Mouse (Mus musculus) intestine, embryonic 14.5 days (tissue): ENCODE results near the gene Dock4. TPM values are rescaled to one million over a fixed set of nuclear protein-coding genes. Genes with fewer than 3 reads are reported as not detected.

Source experiments
- ATAC-seq: fragments of 200-750 bp; cut with Nextera tagmentation; replicated peaks from 2 replicates; pipeline ENCODE4 v1.8.0; 2017; ENCODE audit warnings: low read depth, moderate number of reproducible peaks, moderate TSS enrichment, moderate library complexity; ENCODE audit not compliant: low FRiP score, low TSS enrichment
- DNase-seq: peaks from one replicate; pipeline ENCODE4 v3.0.0-alpha.2; 2018; ENCODE audit warnings: low spot score
- H3K27ac ChIP-seq: fragments of 300-500 bp; sonication (generic); 2 replicates; pipeline ENCODE4 v1.5.1; 2014; ENCODE audit warnings: low read depth, mild to moderate bottlenecking, control low read depth
- H3K27me3 ChIP-seq: fragments of 300-500 bp; sonication (generic); replicated peaks from 2 replicates; pipeline ENCODE4 v1.6.1; 2014; ENCODE audit warnings: low read length, control low read depth; ENCODE audit not compliant: control insufficient read depth, insufficient read depth
- H3K36me3 ChIP-seq: fragments of 300-500 bp; sonication (generic); 2 replicates; pipeline ENCODE4 v1.6.1; 2014; ENCODE audit warnings: low read length, control low read depth; ENCODE audit not compliant: control insufficient read depth, insufficient read depth
- H3K4me1 ChIP-seq: fragments of 300-500 bp; sonication (generic); replicated peaks from 2 replicates; pipeline ENCODE4 v1.6.1; 2014; ENCODE audit warnings: low read length, control low read depth, mixed read lengths; ENCODE audit not compliant: control insufficient read depth, insufficient read depth
- H3K4me2 ChIP-seq: fragments of 300-500 bp; sonication (generic); 2 replicates; pipeline ENCODE4 v1.6.1; 2014; ENCODE audit warnings: low read length
- H3K4me3 ChIP-seq: fragments of 300-500 bp; sonication (generic); 2 replicates; pipeline ENCODE4 v1.5.1; 2014; ENCODE audit warnings: low read depth, low read length, control low read depth, mixed read lengths
- H3K9ac ChIP-seq: fragments of 300-500 bp; sonication (generic); 2 replicates; pipeline ENCODE4 v1.6.1; 2014; ENCODE audit warnings: mild to moderate bottlenecking, low read length
- H3K9me3 ChIP-seq: fragments of 300-500 bp; sonication (generic); 2 replicates; pipeline ENCODE4 v1.6.1; 2016; ENCODE audit warnings: low read length, control low read depth; ENCODE audit not compliant: control insufficient read depth
- WGBS: fragments of 180-500 bp; shearing (Covaris S2); extraction: QIAGEN DNeasy Blood & Tissue Kit; methylation state at CpG from one replicate; pipeline ENCODE4 v1.1.7; 2014; 5-methylcytosine and 5-hydroxymethylcytosine counted together
- polyA plus RNA-seq: library from polyadenylated mRNA; unstranded; fragments of >200 nt; fragmentation: Nextera tagmentation; extraction: Ambion mirVana; gene quantifications from 2 replicates; pipeline ENCODE4 v1.2.1, GENCODE M21; 2014

The Dock4 gene
- polyA plus RNA-seq, 1 experiment from 2014 or later, result 10.6 TPM

DNA sequence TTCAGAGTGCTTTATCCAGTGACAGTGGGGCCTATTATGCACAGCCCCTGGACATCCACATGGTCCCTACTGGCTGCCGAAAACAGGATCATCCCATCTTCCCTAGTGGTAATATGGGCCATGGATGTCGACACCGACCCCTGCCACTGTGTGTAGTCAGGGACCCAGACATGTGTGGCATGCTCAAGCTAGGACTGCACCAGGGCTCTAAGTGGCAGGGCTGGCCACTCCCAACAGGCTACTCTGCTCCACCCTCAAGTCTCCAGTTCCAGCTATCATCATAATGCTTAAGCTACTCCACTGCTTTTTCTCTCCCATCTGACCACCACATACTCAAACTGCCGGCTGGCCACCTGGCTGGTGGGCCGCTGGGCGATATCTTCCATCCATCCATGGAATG lies 439.6 kb downstream of the Dock4 start:
- Histone ChIP-seq H3K27ac (no peak overlapping the region), H3K9ac (no peak overlapping the region), H3K4me3 (no peak overlapping the region), H3K4me1 (0 out of 2 replicates have a peak, but pooled peaks cover 4% of the 10 kb centered on the region), H3K4me2 (no peak overlapping the region), H3K27me3 (no peaks in the 10 kb centered on the region), H3K9me3 (no peaks in the 10 kb centered on the region), H3K36me3 (no peaks in the 10 kb centered on the region)
- WGBS, result 99% methylated on average over 6 of the region's 6 CpGs
- ATAC-seq (no peak), DNase-seq (no peak)

GRCm38 (mm10) chr12:40887496-40887895 lies 441.7 kb downstream of the Dock4 start:
- H3K27ac ChIP-seq, result no peak overlapping the region
- H3K9ac ChIP-seq, result no peak overlapping the region
- H3K4me3 ChIP-seq, result no peak overlapping the region
- H3K4me2 ChIP-seq, result no peak overlapping the region
- no peak for ATAC-seq
- H3K36me3 ChIP-seq, result no peaks in the 10 kb centered on the region
- 64% methylated on average over 2 of the region's 2 CpGs for WGBS
- no peaks in the 10 kb centered on the region for H3K9me3 ChIP-seq
- no peaks in the 10 kb centered on the region for H3K27me3 ChIP-seq
- H3K4me1 ChIP-seq, result 0 out of 2 replicates have a peak, but pooled peaks cover 4% of the 10 kb centered on the region
- no peak for DNase-seq

DNA sequence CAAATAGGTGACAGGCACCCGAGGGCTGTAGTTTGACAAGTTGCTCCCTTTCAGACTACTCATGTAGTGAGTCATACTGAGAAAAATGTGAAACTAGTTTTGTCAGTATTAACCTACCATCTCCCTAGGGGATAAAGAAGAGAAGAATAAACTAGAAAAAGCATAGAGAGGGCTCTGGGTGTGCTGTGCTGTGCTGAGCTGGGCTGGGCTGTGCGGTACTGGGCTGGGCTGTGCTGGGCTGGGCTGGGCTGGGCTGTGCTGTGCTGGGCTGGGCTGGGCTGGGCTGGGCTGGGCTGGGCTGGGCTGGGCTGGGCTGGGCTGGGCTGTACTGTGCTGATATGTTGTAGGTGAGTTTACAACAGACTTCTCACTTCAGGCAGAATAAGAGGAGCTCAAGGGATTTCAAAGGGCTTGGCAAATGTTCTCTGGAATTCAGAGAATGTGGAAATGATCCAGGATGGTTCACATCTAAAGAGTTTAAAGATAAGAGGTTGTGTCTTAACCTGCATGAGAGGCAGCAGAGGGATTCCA lies 442.6 kb downstream of the Dock4 start:
- H3K27me3 ChIP-seq, result no peaks in the 10 kb centered on the region
- no peak overlapping the region for H3K4me2 ChIP-seq
- no peak overlapping the region for H3K27ac ChIP-seq
- ATAC-seq, result peak; percentile 86
- WGBS, result 15% methylated on average over 2 of the region's 2 CpGs
- H3K9ac ChIP-seq, result no peak overlapping the region
- H3K9me3 ChIP-seq, result no peaks in the 10 kb centered on the region
- H3K4me1 ChIP-seq, result 0 out of 2 replicates have a peak, but pooled peaks cover 4% of the 10 kb centered on the region
- DNase-seq, result no peak
- H3K36me3 ChIP-seq, result no peaks in the 10 kb centered on the region
- no peak overlapping the region for H3K4me3 ChIP-seq

DNA sequence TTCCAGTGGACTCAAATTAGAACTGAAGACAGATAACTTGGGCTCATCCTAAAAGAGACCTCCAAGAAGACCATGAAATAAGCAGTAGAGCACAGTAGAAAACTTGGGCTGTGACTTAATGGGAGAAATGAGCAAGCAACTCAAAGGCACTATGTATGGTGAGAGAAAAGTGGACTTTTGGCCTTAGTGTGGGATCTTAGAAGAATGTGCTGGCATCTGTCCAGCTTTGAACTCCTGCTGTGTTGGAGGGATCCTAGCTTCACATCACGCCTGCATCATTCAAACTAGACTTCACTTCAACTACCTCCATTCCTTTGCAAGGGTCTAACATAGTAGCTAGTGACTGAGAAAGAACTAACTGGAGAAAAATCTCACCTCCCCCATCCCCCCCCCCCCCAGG lies 443.1 kb downstream of the Dock4 start:
- H3K4me2 ChIP-seq, result no peak overlapping the region
- H3K4me1 ChIP-seq, result 0 out of 2 replicates have a peak, but pooled peaks cover 4% of the 10 kb centered on the region
- 51% methylated on average over 1 of the region's 1 CpGs for WGBS
- H3K27me3 ChIP-seq, result no peaks in the 10 kb centered on the region
- H3K9me3 ChIP-seq, result no peaks in the 10 kb centered on the region
- no peaks in the 10 kb centered on the region for H3K36me3 ChIP-seq
- no peak overlapping the region for H3K4me3 ChIP-seq
- no peak overlapping the region for H3K9ac ChIP-seq
- ATAC-seq, result no peak
- no peak overlapping the region for H3K27ac ChIP-seq
- no peak for DNase-seq

DNA sequence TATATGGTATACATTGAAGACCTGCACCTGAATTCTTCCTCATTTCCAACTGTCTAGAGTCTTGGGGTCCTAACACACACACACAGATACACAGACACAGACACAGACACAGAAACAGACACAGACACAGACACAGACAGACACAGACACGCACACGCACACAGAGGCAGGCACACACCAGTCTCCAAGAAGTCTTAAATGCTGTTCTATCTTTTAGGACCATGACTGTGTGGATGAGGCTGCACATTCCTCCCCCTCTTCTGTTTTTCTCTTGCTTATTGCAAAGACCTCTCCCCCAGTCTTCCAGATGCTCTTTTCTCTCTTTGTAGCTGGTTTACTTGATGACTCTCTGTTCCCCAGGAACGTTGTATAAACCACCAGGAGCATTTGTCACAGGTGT lies 443.8 kb downstream of the Dock4 start:
- WGBS, result 76% methylated on average over 3 of the region's 3 CpGs
- Histone ChIP-seq H3K4me2 (no peak overlapping the region), H3K4me1 (0 out of 2 replicates have a peak, but pooled peaks cover 4% of the 10 kb centered on the region), H3K9ac (no peak overlapping the region), H3K27ac (no peak overlapping the region), H3K9me3 (no peaks in the 10 kb centered on the region), H3K36me3 (no peaks in the 10 kb centered on the region), H3K27me3 (no peaks in the 10 kb centered on the region), H3K4me3 (no peak overlapping the region)
- DNase-seq (no peak), ATAC-seq (no peak)

DNA sequence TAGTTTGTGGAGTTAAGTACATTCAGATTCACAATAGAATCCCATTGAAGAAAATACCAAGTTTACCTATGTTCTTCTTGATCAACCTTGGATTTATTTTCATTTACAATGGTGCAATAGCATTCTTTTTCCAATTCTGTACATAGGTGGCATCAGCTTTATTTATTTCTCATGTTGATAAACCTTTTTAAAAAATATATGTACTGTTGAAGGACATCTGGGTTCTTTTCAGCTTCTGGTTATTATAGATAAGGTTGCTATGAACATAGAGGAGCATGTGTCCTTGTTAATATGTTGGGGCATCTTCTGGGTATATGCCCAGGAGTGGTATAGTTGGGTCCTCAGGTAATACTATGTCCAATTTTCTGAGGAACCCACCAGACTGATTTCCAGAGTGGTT lies 445.4 kb downstream of the Dock4 start:
- H3K9ac ChIP-seq, result no peak overlapping the region
- ATAC-seq, result no peak
- H3K27ac ChIP-seq, result no peak overlapping the region
- no peak for DNase-seq
- no peak overlapping the region for H3K4me3 ChIP-seq
- 0 out of 2 replicates have a peak, but pooled peaks cover 4% of the 10 kb centered on the region for H3K4me1 ChIP-seq
- H3K9me3 ChIP-seq, result no peaks in the 10 kb centered on the region
- no peaks in the 10 kb centered on the region for H3K36me3 ChIP-seq
- H3K4me2 ChIP-seq, result no peak overlapping the region
- no peaks in the 10 kb centered on the region for H3K27me3 ChIP-seq

DNA sequence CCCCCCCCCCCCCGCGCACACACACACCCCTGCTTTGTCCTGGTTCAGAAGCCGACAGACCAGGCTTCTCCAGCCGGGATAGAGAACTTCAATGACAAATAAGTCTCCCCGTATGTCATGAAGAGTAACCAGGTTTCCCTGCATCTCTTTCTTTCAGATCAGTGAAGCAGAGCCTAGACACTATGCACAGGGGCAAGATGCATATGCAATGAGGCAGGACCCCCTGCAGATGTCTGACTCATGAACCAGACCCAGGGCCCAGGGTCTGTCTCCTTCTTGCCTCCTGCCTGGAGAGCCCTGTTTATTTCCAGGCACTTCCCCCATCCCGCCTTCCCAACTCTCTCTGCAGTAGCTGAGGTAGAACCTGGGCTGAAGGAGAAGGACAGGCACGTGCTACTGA lies 448.0 kb downstream of the Dock4 start:
- Histone ChIP-seq H3K9me3 (no peaks in the 10 kb centered on the region), H3K36me3 (no peaks in the 10 kb centered on the region), H3K4me2 (no peak overlapping the region), H3K9ac (no peak overlapping the region), H3K27me3 (no peaks in the 10 kb centered on the region), H3K4me1 (0 out of 2 replicates have a peak, but pooled peaks cover 2% of the 10 kb centered on the region), H3K4me3 (no peak overlapping the region), H3K27ac (no peak overlapping the region)
- ATAC-seq, result no peak
- 35% methylated on average over 5 of the region's 7 CpGs for WGBS
- no peak for DNase-seq

GRCm38 (mm10) chr12:40894695-40895094 lies 448.9 kb downstream of the Dock4 start:
- H3K27me3 ChIP-seq, result no peaks in the 10 kb centered on the region
- no peak overlapping the region for H3K4me3 ChIP-seq
- H3K4me2 ChIP-seq, result no peak overlapping the region
- 94% methylated on average over 5 of the region's 5 CpGs for WGBS
- no peak for ATAC-seq
- H3K27ac ChIP-seq, result no peak overlapping the region
- no peaks in the 10 kb centered on the region for H3K9me3 ChIP-seq
- H3K9ac ChIP-seq, result no peak overlapping the region
- H3K36me3 ChIP-seq, result no peaks in the 10 kb centered on the region
- H3K4me1 ChIP-seq, result no peaks in the 10 kb centered on the region
- no peak for DNase-seq
